Mouse (Mus musculus): ENCODE measurements at regions not wholly inside any gene's neighbourhood (a gene's known extent, or its start where the extent isn't known, plus 50 kb on each side); places are given as distances from the start of the nearest gene placed in this dataset.

GRCm38 (mm10) chr17:85755557-85755956 is 67.5 kb upstream of the Six2 start:
- DNase-seq: no peak

- peak; percentile 84 for DNase-seq
Observed at GRCm38 (mm10) chr17:85748649-85749081, 60.6 kb upstream of the Six2 start.

GRCm38 (mm10) chr17:85747976-85748648 is 60.0 kb upstream of the Six2 start:
- DNase-seq: peak; percentile 37

Measured in embryo, embryonic 11 days (tissue).